Mouse (Mus musculus): Measurements from ENCODE around the gene Esam. TPM values are rescaled to one million over a fixed set of nuclear protein-coding genes. Genes with fewer than 3 reads are reported as not detected.

Esam gene
- total and polyA plus RNA-seq, 3 experiments: not detected

- Histone ChIP-seq H3K36me3 (replicated peaks) (peaks cover 61% of the 10 kb centered on the region), H3K4me3 (ENCODE audit: low read depth, low read length) (no peak overlapping the region), H3K4me1 (ENCODE audit: insufficient read depth, low read depth, low read length) (peaks cover 70% of the 10 kb centered on the region), H3K9me3 (replicated peaks) (no peaks in the 10 kb centered on the region), H3K27me3 (ENCODE audit: insufficient read depth, low read length) (peaks cover 9% of the 10 kb centered on the region)
- no peak for DNase-seq (ENCODE audit: low spot score)
- no peak for ATAC-seq (ENCODE audit: extremely low read depth, insufficient number of reproducible peaks, low FRiP score, poor library complexity, severe bottlenecking)
- TF ChIP-seq GATA2 (IDR thresholded peaks at IDR 0.05; ENCODE audit: borderline replicate concordance, low read depth, low read length) (no peak), POLR2AphosphoS5 (IDR thresholded peaks at IDR 0.05; ENCODE audit: insufficient replicate concordance, low read depth, low read length) (no peak), TAL1 (conservative IDR thresholded peaks at IDR 0.05; ENCODE audit: low read depth, low read length) (no peak), GATA1 (IDR thresholded peaks at IDR 0.05; ENCODE audit: borderline replicate concordance, low read length) (no peak), CTCF (IDR thresholded peaks at IDR 0.05; ENCODE audit: low read depth, low read length) (no peak)
These were observed 16.1 kb downstream of the Esam start for GRCm38 (mm10) chr9:37543869-37544440.

- TF ChIP-seq CTCF (IDR thresholded peaks at IDR 0.05; ENCODE audit: low read depth, low read length): 0 out of 2 replicates have a peak, but pooled peaks have one; percentile 9
- TF ChIP-seq TAL1 (conservative IDR thresholded peaks at IDR 0.05; ENCODE audit: low read depth, low read length): no peak
- H3K27me3 ChIP-seq (ENCODE audit: insufficient read depth, low read length): peaks cover 3% of the 10 kb centered on the region
- H3K4me1 ChIP-seq (ENCODE audit: insufficient read depth, low read depth, low read length): peaks cover 74% of the 10 kb centered on the region
- H3K9me3 ChIP-seq (replicated peaks): no peaks in the 10 kb centered on the region
- H3K4me3 ChIP-seq (ENCODE audit: low read depth, low read length): peak overlapping the region; percentile 60; the same call in 1 of the 2 replicates
- DNase-seq (ENCODE audit: low spot score) (peak; percentile 55), ATAC-seq (ENCODE audit: extremely low read depth, insufficient number of reproducible peaks, low FRiP score, poor library complexity, severe bottlenecking) (no peak)
- H3K36me3 ChIP-seq (replicated peaks): peaks cover 68% of the 10 kb centered on the region
These were observed 16.7 kb downstream of the Esam start for GRCm38 (mm10) chr9:37544447-37545165.

GRCm38 (mm10) chr9:37545166-37545610, 17.3 kb downstream of the Esam start:
- H3K4me1 ChIP-seq (ENCODE audit: insufficient read depth, low read depth, low read length): peaks cover 80% of the 10 kb centered on the region
- H3K27me3 ChIP-seq (ENCODE audit: insufficient read depth, low read length): no peaks in the 10 kb centered on the region
- H3K4me3 ChIP-seq (ENCODE audit: low read depth, low read length): peak overlapping the region; percentile 60; the same call in 1 of the 2 replicates
- ATAC-seq (ENCODE audit: extremely low read depth, insufficient number of reproducible peaks, low FRiP score, poor library complexity, severe bottlenecking) (no peak), DNase-seq (ENCODE audit: low spot score) (no peak)
- TF ChIP-seq POLR2AphosphoS5 (IDR thresholded peaks at IDR 0.05; ENCODE audit: insufficient replicate concordance, low read depth, low read length) (no peak), GATA2 (IDR thresholded peaks at IDR 0.05; ENCODE audit: borderline replicate concordance, low read depth, low read length) (no peak)
- peaks cover 73% of the 10 kb centered on the region for H3K36me3 ChIP-seq (replicated peaks)
- no peaks in the 10 kb centered on the region for H3K9me3 ChIP-seq (replicated peaks)

- H3K36me3 ChIP-seq (replicated peaks): peaks cover 77% of the 10 kb centered on the region
- ATAC-seq (ENCODE audit: extremely low read depth, insufficient number of reproducible peaks, low FRiP score, poor library complexity, severe bottlenecking): no peak
- DNase-seq (ENCODE audit: low spot score): no peak
- H3K27me3 ChIP-seq (ENCODE audit: insufficient read depth, low read length): no peaks in the 10 kb centered on the region
- peaks cover 84% of the 10 kb centered on the region for H3K4me1 ChIP-seq (ENCODE audit: insufficient read depth, low read depth, low read length)
- H3K9me3 ChIP-seq (replicated peaks): no peaks in the 10 kb centered on the region
- H3K4me3 ChIP-seq (ENCODE audit: low read depth, low read length): peak overlapping the region; percentile 31; the same call in 1 of the 2 replicates
- TF ChIP-seq GATA2 (IDR thresholded peaks at IDR 0.05; ENCODE audit: borderline replicate concordance, low read depth, low read length) (no peak), POLR2AphosphoS5 (IDR thresholded peaks at IDR 0.05; ENCODE audit: insufficient replicate concordance, low read depth, low read length) (no peak), GATA1 (IDR thresholded peaks at IDR 0.05; ENCODE audit: borderline replicate concordance, low read length) (no peak), TAL1 (conservative IDR thresholded peaks at IDR 0.05; ENCODE audit: low read depth, low read length) (no peak), CTCF (IDR thresholded peaks at IDR 0.05; ENCODE audit: low read depth, low read length) (no peak)
These were observed 18.1 kb downstream of the Esam start for GRCm38 (mm10) chr9:37545847-37546452.

GRCm38 (mm10) chr9:37546889-37547288, 19.0 kb downstream of the Esam start:
- Histone ChIP-seq H3K36me3 (replicated peaks) (peaks cover 76% of the 10 kb centered on the region), H3K4me3 (ENCODE audit: low read depth, low read length) (no peak overlapping the region), H3K4me1 (ENCODE audit: insufficient read depth, low read depth, low read length) (peaks cover 79% of the 10 kb centered on the region), H3K9me3 (replicated peaks) (no peaks in the 10 kb centered on the region), H3K27me3 (ENCODE audit: insufficient read depth, low read length) (no peaks in the 10 kb centered on the region)
- ATAC-seq (ENCODE audit: extremely low read depth, insufficient number of reproducible peaks, low FRiP score, poor library complexity, severe bottlenecking): no peak
- TF ChIP-seq GATA1 (IDR thresholded peaks at IDR 0.05; ENCODE audit: borderline replicate concordance, low read length): no peak
- TF ChIP-seq CTCF (IDR thresholded peaks at IDR 0.05; ENCODE audit: low read depth, low read length): no peak
- TF ChIP-seq POLR2AphosphoS5 (IDR thresholded peaks at IDR 0.05; ENCODE audit: insufficient replicate concordance, low read depth, low read length): no peak
- TF ChIP-seq GATA2 (IDR thresholded peaks at IDR 0.05; ENCODE audit: borderline replicate concordance, low read depth, low read length): no peak
- no peak for TF ChIP-seq TAL1 (conservative IDR thresholded peaks at IDR 0.05; ENCODE audit: low read depth, low read length)
- no peak for DNase-seq (ENCODE audit: low spot score)

- ATAC-seq (ENCODE audit: extremely low read depth, insufficient number of reproducible peaks, low FRiP score, poor library complexity, severe bottlenecking) (no peak), DNase-seq (ENCODE audit: low spot score) (no peak)
- H3K27me3 ChIP-seq (ENCODE audit: insufficient read depth, low read length): no peaks in the 10 kb centered on the region
- peaks cover 44% of the 10 kb centered on the region for H3K36me3 ChIP-seq (replicated peaks)
- peaks cover 88% of the 10 kb centered on the region for H3K4me1 ChIP-seq (ENCODE audit: insufficient read depth, low read depth, low read length)
- TF ChIP-seq GATA2 (IDR thresholded peaks at IDR 0.05; ENCODE audit: borderline replicate concordance, low read depth, low read length) (no peak), POLR2AphosphoS5 (IDR thresholded peaks at IDR 0.05; ENCODE audit: insufficient replicate concordance, low read depth, low read length) (no peak), TAL1 (conservative IDR thresholded peaks at IDR 0.05; ENCODE audit: low read depth, low read length) (no peak), CTCF (IDR thresholded peaks at IDR 0.05; ENCODE audit: low read depth, low read length) (no peak), GATA1 (IDR thresholded peaks at IDR 0.05; ENCODE audit: borderline replicate concordance, low read length) (no peak)
- peak overlapping the region; percentile 80 for H3K4me3 ChIP-seq (ENCODE audit: low read depth, low read length)
- no peaks in the 10 kb centered on the region for H3K9me3 ChIP-seq (replicated peaks)
These were observed 22.6 kb downstream of the Esam start for GRCm38 (mm10) chr9:37550435-37550834.
